Comparison of ENCODE assay signal across 19 mouse cellular contexts in the genomic region with DNA sequence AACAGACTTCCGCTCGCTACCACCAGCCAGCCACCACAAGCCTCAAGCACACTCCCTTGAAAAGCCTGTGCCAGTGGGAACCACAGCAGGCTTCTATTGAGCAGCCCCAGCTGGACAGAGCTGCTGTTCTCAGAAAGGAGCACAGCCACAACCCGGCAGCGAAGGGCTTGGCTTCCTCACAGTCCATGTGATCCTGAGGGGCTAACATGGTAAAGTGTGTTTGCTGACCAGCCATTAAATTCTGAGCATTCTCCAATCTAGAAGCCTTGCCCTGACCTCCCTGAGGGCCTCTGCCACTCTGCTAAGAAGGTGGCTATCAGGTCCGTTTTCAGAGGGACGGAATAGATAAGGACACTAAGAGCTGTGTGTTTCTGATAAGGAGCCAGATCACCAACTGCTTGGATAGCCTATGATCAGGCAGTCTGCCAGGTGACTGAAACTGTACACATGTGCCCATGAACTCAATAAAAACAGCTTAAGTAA. TPM values are rescaled to one million over a fixed set of nuclear protein-coding genes. Genes with fewer than 3 reads are reported as not detected.
DNase-seq lines count a peak whose midpoint lies in the region; ATAC-seq and TF ChIP-seq lines count a peak whose summit lies in the region.
"Had no signal": no experiment of that assay in that cellular context is flagged by ENCODE, and none has a peak within 500 bp of the region (broad histone marks: within the 10 kb centered on the region; RNA-seq: fewer than 3 reads in every experiment).

No protein-coding gene starts in this region.

- H3K4me2 ChIP-seq in intestine, embryonic 15.5 days (replicated peaks), result no peak overlapping the region
- H3K4me2 ChIP-seq in midbrain, postnatal 0 days (ENCODE audit: low read depth, low read length, poor library complexity, severe bottlenecking), result no peak overlapping the region
- H3K4me2 ChIP-seq: midbrain, embryonic 13.5 days had no signal

- no peak for TF ChIP-seq CTCF in G1E (IDR thresholded peaks at IDR 0.05; ENCODE audit: low read depth, low read length)
- TF ChIP-seq CTCF in midbrain, postnatal 0 days (IDR thresholded peaks at IDR 0.05), result no peak

- intact Hi-C loops in heart, postnatal 14 days (cut with DNase I), result no loop called here

- H3K27me3 ChIP-seq in heart, embryonic 10.5 days (ENCODE audit: insufficient read depth, poor library complexity, severe bottlenecking), result no peaks in the 10 kb centered on the region
- no peaks in the 10 kb centered on the region for H3K27me3 ChIP-seq in G1E (ENCODE audit: insufficient read depth, low read length)
- H3K27me3 ChIP-seq in intestine, embryonic 15.5 days (replicated peaks), result no peaks in the 10 kb centered on the region
- no peaks in the 10 kb centered on the region for H3K27me3 ChIP-seq in midbrain, postnatal 0 days (ENCODE audit: insufficient read depth, low read length)
- H3K27me3 ChIP-seq: midbrain, embryonic 13.5 days had no signal

- no peaks in the 10 kb centered on the region for H3K9me3 ChIP-seq in heart, embryonic 10.5 days
- no peaks in the 10 kb centered on the region for H3K9me3 ChIP-seq in G1E (replicated peaks)
- H3K9me3 ChIP-seq in intestine, embryonic 15.5 days, result no peaks in the 10 kb centered on the region
- no peaks in the 10 kb centered on the region for H3K9me3 ChIP-seq in midbrain, postnatal 0 days (ENCODE audit: low read length)
- H3K9me3 ChIP-seq: midbrain, embryonic 13.5 days had no signal

- no peak overlapping the region for H3K9ac ChIP-seq in intestine, embryonic 15.5 days
- no peak overlapping the region for H3K9ac ChIP-seq in midbrain, postnatal 0 days (replicated peaks; ENCODE audit: low read length, poor library complexity, severe bottlenecking)
- H3K9ac ChIP-seq: forebrain, postnatal 0 days; midbrain, embryonic 13.5 days had no signal

- H3K4me3 ChIP-seq in heart, embryonic 10.5 days, result no peak overlapping the region
- H3K4me3 ChIP-seq in G1E (ENCODE audit: low read depth, low read length), result peak overlapping the region; percentile 57; the same call in 1 of the 2 replicates
- H3K4me3 ChIP-seq in intestine, embryonic 15.5 days (replicated peaks), result no peak overlapping the region
- no peak overlapping the region for H3K4me3 ChIP-seq in midbrain, postnatal 0 days (ENCODE audit: low read depth, low read length)
- H3K4me3 ChIP-seq: midbrain, embryonic 13.5 days had no signal

- peak; percentile 95 for ATAC-seq in G1E (ENCODE audit: extremely low read depth, insufficient number of reproducible peaks, low FRiP score, poor library complexity, severe bottlenecking)
- ATAC-seq in intestine, embryonic 15.5 days, result peak; percentile 93
- no peak for ATAC-seq in midbrain, postnatal 0 days (ENCODE audit: low FRiP score)
- ATAC-seq: forebrain, postnatal 0 days; midbrain, embryonic 13.5 days had no signal

- DNase-seq in heart, embryonic 10.5 days (ENCODE audit: low spot score), result peak; percentile 87
- DNase-seq in heart, postnatal 14 days, result no peak
- peak; percentile 66 for DNase-seq in G1E (ENCODE audit: low spot score)
- peak; percentile 37 for DNase-seq in lung, postnatal 36 days
- no peak for DNase-seq in midbrain, postnatal 0 days (ENCODE audit: low spot score)
- no peak for DNase-seq in frontal cortex, postnatal 25 days (ENCODE audit: low spot score in 2 of 2)
- DNase-seq in retina, embryonic 14.5 days (ENCODE audit: low spot score), result no peak
- DNase-seq: adrenal gland, postnatal 36 days; forebrain, postnatal 0 days; kidney, adult 11 months had no signal

- WGBS in heart, embryonic 10.5 days, result 28% methylated on average over 6 of the region's 6 CpGs
- 75% methylated on average over 6 of the region's 6 CpGs for WGBS in intestine, embryonic 15.5 days
- 76% methylated on average over 6 of the region's 6 CpGs for WGBS in midbrain, postnatal 0 days

- peaks cover 17% of the 10 kb centered on the region for H3K4me1 ChIP-seq in heart, embryonic 10.5 days
- H3K4me1 ChIP-seq in G1E (ENCODE audit: insufficient read depth, low read depth, low read length), result peaks cover 89% of the 10 kb centered on the region
- H3K4me1 ChIP-seq in intestine, embryonic 15.5 days (replicated peaks), result 0 out of 2 replicates have a peak, but pooled peaks cover 7% of the 10 kb centered on the region
- peaks cover 6% of the 10 kb centered on the region; the same call in 1 of the 2 replicates for H3K4me1 ChIP-seq in midbrain, postnatal 0 days (ENCODE audit: insufficient read depth, low read length)

- peaks cover 74% of the 10 kb centered on the region for H3K36me3 ChIP-seq in heart, embryonic 10.5 days
- H3K36me3 ChIP-seq in G1E (replicated peaks), result peaks cover 92% of the 10 kb centered on the region
- peaks cover 14% of the 10 kb centered on the region for H3K36me3 ChIP-seq in intestine, embryonic 15.5 days
- peaks cover 50% of the 10 kb centered on the region for H3K36me3 ChIP-seq in midbrain, postnatal 0 days (ENCODE audit: insufficient read depth, low read length)

- H3K27ac ChIP-seq in heart, embryonic 10.5 days, result peak overlapping the region; percentile 56; the same call in 1 of the 2 replicates
- no peak overlapping the region for H3K27ac ChIP-seq in intestine, embryonic 15.5 days
- H3K27ac ChIP-seq in midbrain, postnatal 0 days (ENCODE audit: low read depth, low read length), result no peak overlapping the region
- H3K27ac ChIP-seq: midbrain, embryonic 13.5 days had no signal

RNA-seq across cellular contexts. Expression of a gene that starts 8.8 kb away (rescaled TPM):
- 37.2 and 39.6 TPM in 2 replicates for polyA plus RNA-seq in heart, embryonic 10.5 days (2016; fragmentation: Nextera tagmentation; extraction: Ambion mirVana)
- total RNA-seq in heart, postnatal 14 days (2021), result 10 to 100 TPM; 48.9 to 51.1 TPM
- 215 and 232 TPM in 2 replicates for total RNA-seq in G1E (2014; fragmentation: Nextera tagmentation)
- 166 and 194 TPM in 2 replicates for total RNA-seq in G1E (2017)
- polyA plus RNA-seq in G1E (2012), result 59.6 and 66.1 TPM in 2 replicates
- polyA plus RNA-seq in intestine, embryonic 15.5 days (2015; fragmentation: Nextera tagmentation; extraction: Ambion mirVana), result 41.7 and 43.6 TPM in 2 replicates
- total RNA-seq in midbrain, postnatal 0 days (2014; rRNA removed), result 33.7 and 35.2 TPM in 2 replicates
- 32.6 and 37.3 TPM in 2 replicates for polyA plus RNA-seq in midbrain, postnatal 0 days (2015; fragmentation: Nextera tagmentation; extraction: Ambion mirVana)

RNA-seq across cellular contexts. Expression of a gene that starts 32.1 kb away (rescaled TPM):
- not detected in 2 replicates for polyA plus RNA-seq in heart, embryonic 10.5 days (2016; fragmentation: Nextera tagmentation; extraction: Ambion mirVana)
- not detected for total RNA-seq in heart, postnatal 14 days (2021)
- total RNA-seq in G1E (2014; fragmentation: Nextera tagmentation), result not detected in 2 replicates
- total RNA-seq in G1E (2017), result 16.9 TPM in 1 of 2 replicates, not detected in the other
- 32.8 and 52.8 TPM in 2 replicates for polyA plus RNA-seq in G1E (2012)
- not detected in 2 replicates for polyA plus RNA-seq in intestine, embryonic 15.5 days (2015; fragmentation: Nextera tagmentation; extraction: Ambion mirVana)
- total RNA-seq in midbrain, postnatal 0 days (2014; rRNA removed), result not detected in 2 replicates
- not detected in 2 replicates for polyA plus RNA-seq in midbrain, postnatal 0 days (2015; fragmentation: Nextera tagmentation; extraction: Ambion mirVana)
- total RNA-seq: adrenal gland, postnatal 36 days; forebrain, postnatal 0 days; granulocyte monocyte progenitor cell, adult 5-6 weeks; layer of hippocampus, adult 8-10 months had no signal
- polyA plus RNA-seq: C2C12; embryonic facial prominence, embryonic 11.5 days; forebrain, postnatal 0 days; limb, embryonic 11.5 days; midbrain, embryonic 13.5 days; neural tube, embryonic 14.5 days; urinary bladder, adult 2 months had no signal

RNA-seq across cellular contexts. Expression of a gene that starts 44.5 kb away (rescaled TPM):
- 128 and 154 TPM in 2 replicates for polyA plus RNA-seq in heart, embryonic 10.5 days (2016; fragmentation: Nextera tagmentation; extraction: Ambion mirVana)
- total RNA-seq in heart, postnatal 14 days (2021), result 100 to 1,000 TPM; 207 to 217 TPM
- 242 and 309 TPM in 2 replicates for total RNA-seq in G1E (2014; fragmentation: Nextera tagmentation)
- 75.9 and 85.8 TPM in 2 replicates for total RNA-seq in G1E (2017)
- 57.0 and 69.2 TPM in 2 replicates for polyA plus RNA-seq in G1E (2012)
- polyA plus RNA-seq in intestine, embryonic 15.5 days (2015; fragmentation: Nextera tagmentation; extraction: Ambion mirVana), result 114 and 117 TPM in 2 replicates
- 90.5 and 94.0 TPM in 2 replicates for total RNA-seq in midbrain, postnatal 0 days (2014; rRNA removed)
- 156 and 159 TPM in 2 replicates for polyA plus RNA-seq in midbrain, postnatal 0 days (2015; fragmentation: Nextera tagmentation; extraction: Ambion mirVana)

Comparison
In these comparisons a context has a peak if more than half of its experiments do, and no peak if none do; other contexts are left out.
1. DNase-seq: peak in heart, embryonic 10.5 days (single experiment), G1E (single experiment) and lung, postnatal 36 days (single experiment); none in heart, postnatal 14 days (0 of 2), midbrain, postnatal 0 days (single experiment), frontal cortex, postnatal 25 days (0 of 2) and retina, embryonic 14.5 days (single experiment).
2. RNA of a gene that starts 32.1 kb away (polyA plus RNA-seq): 32.8 to 52.8 TPM in G1E; not detected in heart, embryonic 10.5 days, not detected in intestine, embryonic 15.5 days and not detected in midbrain, postnatal 0 days; every median in the first group is over 10 times any median in the second.